Mouse (Mus musculus): ENCODE results near the gene Grb2. TPM values are rescaled to one million over a fixed set of nuclear protein-coding genes. Genes with fewer than 3 reads are reported as not detected.

Grb2 gene
- polyA plus RNA-seq, 1 experiment: 81.7 TPM

GRCm38 (mm10) chr11:115616371-115616770, 92.0 kb downstream of the Grb2 start:
- DNase-seq: no peak
- Histone ChIP-seq H3K36me3 (ENCODE audit: control insufficient read depth, insufficient read depth, low read length) (peaks cover 10% of the 10 kb centered on the region; the same call in 1 of the 2 replicates), H3K27me3 (ENCODE audit: control insufficient read depth, insufficient read depth, low read length) (no peaks in the 10 kb centered on the region), H3K4me1 (replicated peaks; ENCODE audit: control insufficient read depth, insufficient read depth, low read length) (peaks cover 17% of the 10 kb centered on the region), H3K4me3 (ENCODE audit: control insufficient read depth, insufficient read depth, low read length) (no peak overlapping the region), H3K27ac (ENCODE audit: control insufficient read depth, insufficient read depth, low read length) (no peak overlapping the region)
- 93% methylated on average over 7 of the region's 7 CpGs for WGBS
- TF ChIP-seq POLR2A (IDR thresholded peaks at IDR 0.05; ENCODE audit: control insufficient read depth, extremely low read depth, insufficient read depth, low read length, poor library complexity) (no peak), CTCF (IDR thresholded peaks at IDR 0.05; ENCODE audit: borderline replicate concordance, control insufficient read depth, extremely low read depth, insufficient read depth, low read length, poor library complexity) (no peak)

- no peak overlapping the region for H3K27ac ChIP-seq (ENCODE audit: control insufficient read depth, insufficient read depth, low read length)
- DNase-seq: no peak
- H3K27me3 ChIP-seq (ENCODE audit: control insufficient read depth, insufficient read depth, low read length): no peaks in the 10 kb centered on the region
These were observed 92.5 kb downstream of the Grb2 start for GRCm38 (mm10) chr11:115615875-115616274.

GRCm38 (mm10) chr11:115615108-115615825, 93.1 kb downstream of the Grb2 start:
- Histone ChIP-seq H3K4me3 (ENCODE audit: control insufficient read depth, insufficient read depth, low read length) (no peak overlapping the region), H3K4me1 (replicated peaks; ENCODE audit: control insufficient read depth, insufficient read depth, low read length) (peaks cover 17% of the 10 kb centered on the region), H3K27ac (ENCODE audit: control insufficient read depth, insufficient read depth, low read length) (no peak overlapping the region), H3K36me3 (ENCODE audit: control insufficient read depth, insufficient read depth, low read length) (peaks cover 5% of the 10 kb centered on the region; the same call in 1 of the 2 replicates), H3K27me3 (ENCODE audit: control insufficient read depth, insufficient read depth, low read length) (no peaks in the 10 kb centered on the region)
- 93% methylated on average over 15 of the region's 15 CpGs for WGBS
- no peak for DNase-seq
- TF ChIP-seq CTCF (IDR thresholded peaks at IDR 0.05; ENCODE audit: borderline replicate concordance, control insufficient read depth, extremely low read depth, insufficient read depth, low read length, poor library complexity) (no peak), POLR2A (IDR thresholded peaks at IDR 0.05; ENCODE audit: control insufficient read depth, extremely low read depth, insufficient read depth, low read length, poor library complexity) (no peak)

More at GRCm38 (mm10) chr11:115615875-115616274, 92.5 kb downstream of the Grb2 start:
- Histone ChIP-seq H3K4me3 (ENCODE audit: control insufficient read depth, insufficient read depth, low read length) (no peak overlapping the region), H3K36me3 (ENCODE audit: control insufficient read depth, insufficient read depth, low read length) (peaks cover 10% of the 10 kb centered on the region; the same call in 1 of the 2 replicates), H3K4me1 (replicated peaks; ENCODE audit: control insufficient read depth, insufficient read depth, low read length) (peaks cover 17% of the 10 kb centered on the region)
- WGBS: 95% methylated on average over 6 of the region's 6 CpGs
- TF ChIP-seq POLR2A (IDR thresholded peaks at IDR 0.05; ENCODE audit: control insufficient read depth, extremely low read depth, insufficient read depth, low read length, poor library complexity) (no peak), CTCF (IDR thresholded peaks at IDR 0.05; ENCODE audit: borderline replicate concordance, control insufficient read depth, extremely low read depth, insufficient read depth, low read length, poor library complexity) (no peak)

- Histone ChIP-seq H3K4me1 (replicated peaks; ENCODE audit: control insufficient read depth, insufficient read depth, low read length) (peaks cover 17% of the 10 kb centered on the region), H3K27me3 (ENCODE audit: control insufficient read depth, insufficient read depth, low read length) (no peaks in the 10 kb centered on the region), H3K27ac (ENCODE audit: control insufficient read depth, insufficient read depth, low read length) (no peak overlapping the region), H3K36me3 (ENCODE audit: control insufficient read depth, insufficient read depth, low read length) (no peaks in the 10 kb centered on the region; the same call in 1 of the 2 replicates), H3K4me3 (ENCODE audit: control insufficient read depth, insufficient read depth, low read length) (no peak overlapping the region)
- TF ChIP-seq POLR2A (IDR thresholded peaks at IDR 0.05; ENCODE audit: control insufficient read depth, extremely low read depth, insufficient read depth, low read length, poor library complexity): no peak
- no peak for TF ChIP-seq CTCF (IDR thresholded peaks at IDR 0.05; ENCODE audit: borderline replicate concordance, control insufficient read depth, extremely low read depth, insufficient read depth, low read length, poor library complexity)
- no peak for DNase-seq
- WGBS: 86% methylated on average over 10 of the region's 10 CpGs
These were observed 93.9 kb downstream of the Grb2 start for GRCm38 (mm10) chr11:115614346-115615107.

- TF ChIP-seq POLR2A (IDR thresholded peaks at IDR 0.05; ENCODE audit: control insufficient read depth, extremely low read depth, insufficient read depth, low read length, poor library complexity) (no peak), CTCF (IDR thresholded peaks at IDR 0.05; ENCODE audit: borderline replicate concordance, control insufficient read depth, extremely low read depth, insufficient read depth, low read length, poor library complexity) (no peak)
- Histone ChIP-seq H3K4me3 (ENCODE audit: control insufficient read depth, insufficient read depth, low read length) (peak overlapping the region; percentile 60), H3K4me1 (replicated peaks; ENCODE audit: control insufficient read depth, insufficient read depth, low read length) (peaks cover 17% of the 10 kb centered on the region), H3K27me3 (ENCODE audit: control insufficient read depth, insufficient read depth, low read length) (no peaks in the 10 kb centered on the region), H3K27ac (ENCODE audit: control insufficient read depth, insufficient read depth, low read length) (peak overlapping the region; percentile 67), H3K36me3 (ENCODE audit: control insufficient read depth, insufficient read depth, low read length) (peaks cover 9% of the 10 kb centered on the region)
- peak; percentile 49 for DNase-seq
- WGBS: under 1% methylated on average over 16 of the region's 16 CpGs
These were observed 95.1 kb downstream of the Grb2 start for GRCm38 (mm10) chr11:115613138-115613945.
